Mouse (Mus musculus): Measurements from ENCODE around the gene Tmem44.

The Tmem44 gene

DNA sequence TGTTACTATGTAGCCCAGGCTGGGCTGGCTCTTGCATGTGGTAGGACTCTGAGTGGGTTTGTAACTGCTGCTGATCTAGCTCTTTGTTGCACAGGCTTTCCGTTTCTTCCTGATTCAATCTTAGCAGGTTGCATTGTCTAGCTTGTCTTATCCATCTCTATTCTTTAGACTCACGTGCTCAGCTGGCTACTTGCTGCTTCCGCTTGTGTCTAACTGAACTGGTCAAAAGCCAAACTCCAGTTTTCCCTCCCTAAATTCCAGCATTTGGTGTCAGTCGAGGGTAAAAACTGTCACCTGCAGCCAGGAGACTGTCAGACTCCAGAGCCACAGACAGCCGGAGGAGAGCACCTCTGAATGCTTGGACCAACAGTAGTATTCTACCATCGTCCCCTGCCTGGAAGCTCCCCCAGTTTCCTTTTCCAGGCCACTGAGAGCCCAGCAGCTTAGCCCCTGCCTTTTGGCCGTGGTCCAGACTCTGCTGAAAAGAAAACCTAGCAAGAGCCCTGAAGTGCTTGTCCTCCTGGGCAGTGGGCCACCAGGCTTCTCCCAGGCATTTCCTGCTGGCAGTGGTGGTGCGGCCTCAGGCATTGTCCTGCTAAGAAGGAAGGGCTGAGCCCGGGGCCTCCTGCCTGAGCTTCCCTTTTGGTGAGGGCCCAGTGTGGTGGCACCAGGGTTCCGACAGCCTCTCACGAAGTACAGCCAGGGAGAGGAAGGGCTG lies 2.1 kb upstream of the Tmem44 start:
- DNase-seq (ENCODE audit: low read depth, low spot score), result no peak

DNA sequence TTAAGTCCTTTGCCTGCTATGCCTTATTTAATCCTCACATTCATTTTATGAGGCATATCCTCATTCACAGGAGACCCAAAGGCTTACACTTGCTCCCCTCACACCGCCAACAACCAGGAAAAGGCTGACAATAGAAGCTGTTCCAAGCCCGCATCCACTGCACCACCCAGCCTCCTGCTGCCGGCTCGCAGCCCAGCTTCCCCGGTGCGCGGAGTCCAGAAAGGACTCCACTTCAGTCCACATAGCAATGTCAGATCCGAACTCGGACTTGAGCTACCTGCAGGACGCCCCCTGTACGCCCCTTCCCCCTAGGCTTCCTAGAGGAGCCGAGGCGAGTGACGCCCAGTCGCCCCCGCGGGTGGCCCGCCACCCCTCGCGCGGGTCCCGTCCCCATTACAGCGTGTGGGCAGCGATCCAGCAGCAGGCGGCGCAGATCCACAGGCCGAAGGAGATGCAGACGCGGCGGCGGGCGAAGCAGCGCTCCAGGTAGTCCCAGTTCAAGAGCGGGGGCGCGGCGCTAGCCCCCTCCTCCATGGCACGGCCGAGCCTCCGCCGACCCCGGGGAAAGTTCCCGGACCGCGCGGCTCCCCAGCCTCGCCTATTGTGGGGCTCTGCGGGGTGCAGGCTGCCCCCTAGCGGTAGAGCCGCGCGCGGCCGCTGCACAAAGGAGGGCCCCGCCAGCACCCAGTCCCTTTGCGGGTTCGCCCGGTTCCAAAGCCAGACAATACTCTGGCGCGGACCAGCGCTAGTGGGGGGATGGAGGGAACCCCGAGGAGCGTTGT lies 485 bp downstream of the Tmem44 start:
- peak; percentile 66 for DNase-seq (ENCODE audit: low read depth, low spot score)

DNA sequence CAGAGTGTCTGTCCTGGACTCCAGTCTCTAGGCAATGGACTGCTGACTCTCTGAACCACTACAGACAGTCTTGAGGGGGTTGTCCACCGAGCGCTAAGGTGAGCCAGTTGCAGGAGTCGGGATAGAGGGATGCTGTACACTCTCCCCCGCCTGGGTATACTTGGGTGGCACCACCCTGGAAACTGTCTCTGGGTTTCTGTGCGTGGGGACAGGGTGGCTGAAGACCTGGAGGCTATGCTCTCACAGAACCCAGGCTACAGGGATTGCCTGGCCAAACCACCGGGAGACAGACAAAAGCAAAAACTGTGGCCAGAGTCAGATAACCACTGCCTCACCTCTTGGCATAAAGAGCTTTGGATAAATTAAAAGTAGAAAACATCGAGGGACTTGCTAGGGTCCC lies 1.1 kb downstream of the Tmem44 start:
- DNase-seq (ENCODE audit: low read depth, low spot score), result no peak

DNA sequence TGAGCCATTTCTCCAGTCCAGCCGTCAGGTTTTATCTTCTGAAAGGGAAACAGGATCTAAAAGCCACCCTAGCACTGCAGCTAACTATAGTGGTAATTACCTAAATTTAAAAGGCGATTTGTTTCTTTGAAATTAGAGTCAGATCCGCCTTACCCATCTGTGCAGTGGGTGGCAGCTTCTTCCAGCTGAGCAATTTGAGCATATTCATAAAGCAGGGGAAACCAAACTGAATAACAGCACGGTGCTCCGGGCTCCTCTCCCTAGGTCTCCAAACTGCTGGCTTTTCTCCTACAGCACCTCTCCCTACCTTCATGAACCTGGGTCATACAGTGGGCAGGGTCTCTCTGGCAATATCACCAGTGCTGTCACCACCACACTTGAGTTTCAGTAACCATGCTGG lies 2.4 kb downstream of the Tmem44 start:
- no peak for DNase-seq (ENCODE audit: low read depth, low spot score)

DNA sequence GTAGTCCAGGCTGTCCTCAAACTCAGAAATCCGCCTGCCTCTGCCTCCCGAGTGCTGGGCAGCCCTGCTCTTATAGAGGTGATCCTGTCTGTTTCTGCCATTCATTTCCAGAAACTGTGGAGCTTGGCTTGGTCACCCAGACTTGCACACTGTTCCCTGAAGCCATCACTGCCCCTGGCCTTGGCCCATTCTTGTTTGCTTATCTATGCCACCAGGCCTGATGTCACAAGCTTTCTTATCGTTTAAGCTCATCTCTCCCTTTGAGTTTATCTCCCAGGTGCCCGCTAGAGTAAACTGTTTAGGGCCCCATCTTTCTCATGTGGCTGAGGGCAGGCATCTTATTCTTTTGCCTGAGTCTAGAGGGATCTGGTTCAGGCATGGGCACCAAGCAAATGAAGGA lies 5.9 kb downstream of the Tmem44 start:
- no peak for DNase-seq (ENCODE audit: low read depth, low spot score)

DNA sequence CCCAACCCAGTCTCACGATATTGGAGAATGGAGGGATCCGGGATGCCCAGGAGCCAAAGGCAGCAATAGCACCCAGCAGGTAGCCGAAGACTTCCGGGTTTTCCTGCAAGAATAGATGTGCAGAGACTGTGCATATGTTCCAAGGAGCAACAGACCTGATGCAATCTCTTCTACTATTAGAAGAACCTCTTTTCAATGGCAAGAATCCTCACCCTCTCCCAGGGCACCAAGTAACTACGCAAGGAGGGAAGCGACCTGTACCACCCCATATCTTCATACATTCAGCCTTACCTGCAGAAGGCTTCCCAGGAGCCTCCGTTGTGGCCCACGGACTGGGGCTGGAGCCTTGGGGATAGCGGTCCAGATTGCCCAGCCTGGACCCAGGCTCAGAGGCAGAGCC lies 7.3 kb downstream of the Tmem44 start:
- no peak for DNase-seq (ENCODE audit: low read depth, low spot score)

DNA sequence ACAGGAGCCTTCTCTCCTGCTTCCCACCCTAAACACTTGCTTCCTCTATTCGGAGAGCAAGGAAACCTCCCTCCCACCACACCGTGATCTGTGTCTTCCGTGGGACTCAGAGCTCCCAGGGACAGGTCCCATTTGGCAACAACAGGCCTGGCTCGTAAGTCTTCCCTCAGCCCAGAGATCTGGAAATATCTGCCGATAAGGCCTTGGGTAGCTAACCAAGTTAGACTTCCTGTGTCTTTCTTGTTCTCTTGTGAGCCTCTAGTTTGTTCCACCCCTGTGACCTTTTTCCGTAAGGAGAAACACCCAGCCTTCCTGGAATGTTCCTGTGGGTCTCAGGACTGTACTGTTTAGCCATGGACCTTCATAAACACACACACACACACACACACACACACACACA lies 7.8 kb downstream of the Tmem44 start:
- DNase-seq (ENCODE audit: low read depth, low spot score), result no peak

DNA sequence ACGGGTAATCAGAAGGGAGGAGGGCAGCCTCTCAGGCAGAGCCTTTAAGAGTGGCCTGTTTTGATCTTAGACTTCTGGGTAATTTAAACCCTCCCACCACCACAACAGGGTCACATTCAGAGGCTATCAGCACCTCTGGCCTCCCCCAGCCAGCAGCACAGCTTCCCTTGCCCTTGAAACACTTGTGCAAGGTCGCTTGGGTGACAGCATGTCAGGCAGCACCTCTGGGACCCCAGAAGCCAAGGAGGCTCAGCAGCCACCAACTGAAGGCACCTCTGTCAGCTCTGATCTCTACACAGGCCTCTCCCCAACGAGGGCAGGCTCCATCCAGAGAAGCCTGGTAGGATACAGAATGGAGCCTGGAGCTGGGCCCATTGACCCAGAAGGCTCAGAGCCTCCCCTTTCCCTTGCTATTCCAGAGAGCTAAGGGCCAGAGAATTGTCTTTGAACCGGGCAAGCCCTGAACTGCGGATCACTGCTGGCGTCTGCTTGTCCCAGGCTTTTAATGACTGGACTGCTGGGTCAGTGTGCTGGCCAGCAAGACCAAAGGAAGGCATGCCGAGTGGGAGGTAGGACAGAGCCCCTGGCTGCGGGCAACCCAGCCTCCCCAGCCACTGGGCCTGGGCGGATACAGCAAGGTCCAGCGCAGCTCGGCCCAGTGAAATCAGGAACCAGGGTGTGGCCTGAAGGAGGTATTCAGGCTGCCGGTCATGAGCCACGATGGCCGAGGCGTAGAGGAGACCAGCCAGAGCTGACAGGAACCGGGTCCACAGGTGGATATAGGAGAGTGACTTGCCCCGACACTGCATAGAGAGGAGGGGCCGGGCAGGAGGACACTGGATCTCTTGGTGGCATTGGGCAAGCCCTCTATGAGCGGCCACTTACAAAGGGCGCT lies 10.3 kb downstream of the Tmem44 start:
- no peak for DNase-seq (ENCODE audit: low read depth, low spot score)

DNA sequence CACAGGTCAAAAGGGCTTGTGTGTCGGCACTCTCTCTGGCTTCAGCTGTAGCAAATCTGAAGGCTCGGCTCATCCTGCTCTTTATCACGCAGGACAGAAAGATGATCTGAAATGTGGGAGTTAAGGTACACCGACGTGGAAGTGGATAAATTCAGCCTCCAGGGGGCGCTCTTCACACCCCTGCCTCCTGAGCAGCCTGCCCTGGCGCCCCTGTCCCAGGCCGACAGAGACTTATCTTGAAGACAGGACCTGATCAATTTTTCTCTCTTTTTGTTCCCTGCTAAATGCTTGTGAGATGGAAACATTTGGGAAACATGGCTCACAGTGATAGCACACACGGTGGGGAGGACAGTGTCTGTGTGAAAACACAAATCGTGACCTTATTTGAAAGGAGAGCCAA lies 11.2 kb downstream of the Tmem44 start:
- no peak for DNase-seq (ENCODE audit: low read depth, low spot score)

DNA sequence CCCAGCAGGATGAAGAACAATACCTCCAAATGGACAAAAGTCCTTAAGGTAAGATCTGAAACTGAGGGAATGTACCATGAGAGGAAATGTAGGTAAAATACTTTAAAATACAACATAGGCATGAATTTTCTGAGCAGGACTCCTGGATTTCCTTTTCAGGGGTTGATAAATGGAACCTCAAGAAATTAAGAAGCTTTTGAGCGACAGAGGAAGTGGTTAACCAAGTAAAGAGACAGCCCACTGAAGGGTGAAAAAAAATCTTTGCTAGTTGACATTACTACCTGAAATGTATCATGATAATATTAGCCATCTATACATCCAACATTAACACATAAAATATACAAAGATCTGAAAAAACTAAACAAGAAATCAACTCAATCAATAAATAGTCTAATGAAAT lies 15.6 kb downstream of the Tmem44 start:
- no peak for DNase-seq (ENCODE audit: low read depth, low spot score)

DNA sequence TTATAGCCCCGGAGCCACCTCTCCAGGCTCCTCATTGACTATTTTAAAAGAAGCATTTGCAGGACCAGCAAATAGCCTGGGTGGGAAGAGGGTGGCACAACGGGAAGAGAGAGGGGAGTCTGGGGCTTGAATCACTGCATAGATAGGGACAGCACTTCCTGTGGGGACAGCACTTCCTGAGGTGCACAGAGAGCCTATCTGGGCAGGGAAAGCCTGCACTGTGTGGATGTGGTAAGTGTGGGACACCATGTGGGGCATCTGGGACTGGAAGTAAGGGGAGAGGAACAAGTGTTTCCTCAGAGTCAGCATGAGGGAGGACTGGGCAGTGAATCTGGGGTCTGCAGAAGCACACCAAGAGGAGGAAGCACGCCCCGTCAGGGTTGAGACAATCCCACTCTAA lies 17.1 kb downstream of the Tmem44 start:
- DNase-seq (ENCODE audit: low read depth, low spot score), result no peak

DNA sequence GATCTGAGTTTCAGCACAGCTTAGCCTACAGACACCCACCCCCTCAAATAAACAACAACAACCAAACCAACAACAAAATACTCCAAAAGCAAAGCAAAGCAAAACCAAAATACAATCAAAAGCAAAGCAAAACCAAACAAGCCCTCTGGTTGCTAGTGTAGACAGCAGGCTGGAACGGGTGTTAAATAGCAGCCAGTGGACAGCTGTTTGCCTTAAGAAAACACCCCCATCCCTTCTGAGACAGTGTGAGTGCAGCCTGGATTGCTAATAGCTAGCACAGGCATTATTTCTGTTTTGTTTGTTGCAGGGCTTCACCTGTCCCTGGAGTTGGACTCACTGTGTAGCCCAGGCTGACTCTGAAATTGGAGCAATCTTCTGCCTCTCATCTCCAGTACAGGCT lies 17.7 kb downstream of the Tmem44 start:
- no peak for DNase-seq (ENCODE audit: low read depth, low spot score)

DNA sequence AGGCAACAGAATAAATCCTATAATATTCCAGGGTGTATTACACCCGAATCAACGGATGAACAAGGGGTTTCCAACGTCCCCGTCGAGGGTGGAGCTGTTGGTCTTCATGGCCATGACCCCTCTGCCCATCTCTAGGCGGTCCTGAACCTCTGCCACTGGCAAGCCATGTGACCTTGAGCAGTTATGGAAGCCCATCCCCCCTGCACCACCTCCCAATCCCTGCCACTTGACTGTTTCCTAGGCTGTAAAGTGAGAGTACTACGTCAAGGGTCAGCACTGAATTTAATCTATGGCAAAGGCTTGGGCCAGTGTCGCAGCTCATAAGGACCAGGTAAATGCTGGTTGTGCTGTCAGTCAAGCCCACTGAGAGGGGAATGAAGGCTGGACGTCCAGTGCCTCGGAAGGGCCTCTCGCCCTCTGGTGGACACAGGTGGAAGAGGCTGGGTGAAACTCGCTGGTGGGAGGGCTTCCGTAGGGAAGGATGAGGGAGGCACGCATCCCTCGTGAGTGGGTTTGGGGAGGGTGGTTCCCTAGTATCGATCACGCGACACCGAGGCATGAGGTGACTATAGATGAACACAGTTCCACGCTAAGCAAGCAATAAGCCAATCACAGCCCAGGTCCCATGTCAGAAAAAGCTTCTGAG lies 18.8 kb downstream of the Tmem44 start:
- DNase-seq (ENCODE audit: low read depth, low spot score), result no peak

DNA sequence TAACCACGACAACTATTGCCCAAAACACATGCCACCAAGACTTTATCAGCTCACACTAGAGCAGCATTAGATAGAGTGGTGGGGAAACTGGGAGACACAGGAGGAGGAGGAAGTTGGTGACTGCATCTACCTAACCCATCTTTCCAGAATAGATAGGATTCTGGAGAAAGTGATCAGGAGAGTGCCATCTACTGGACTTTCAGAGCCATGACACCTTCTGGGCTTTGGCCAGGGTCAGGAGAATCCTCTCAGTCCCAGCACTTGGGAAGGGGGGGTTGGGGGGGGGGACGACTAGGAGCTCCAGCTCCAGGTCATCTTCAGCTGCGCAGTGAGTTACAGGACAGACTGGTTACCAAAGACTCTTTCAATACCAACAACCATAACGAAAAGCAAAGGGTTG lies 19.8 kb downstream of the Tmem44 start:
- DNase-seq (ENCODE audit: low read depth, low spot score), result no peak

DNA sequence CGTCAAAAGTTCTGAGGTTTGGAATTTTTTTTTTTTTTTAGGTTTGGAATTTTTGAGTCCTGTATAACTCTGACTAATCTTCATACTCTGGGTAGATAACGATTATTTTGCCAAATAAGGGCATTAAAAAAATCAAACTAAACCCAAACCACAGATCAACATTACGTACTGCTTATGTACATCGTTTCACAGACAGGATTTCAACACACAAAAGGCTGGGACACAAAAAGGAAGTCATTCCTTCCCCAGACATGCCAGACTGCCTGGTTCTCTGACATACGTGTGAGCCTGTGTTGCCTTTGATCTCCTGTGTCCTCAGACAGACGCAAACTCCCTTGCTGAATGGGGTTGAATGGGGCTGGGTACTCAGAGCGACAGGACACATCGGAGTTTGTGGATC lies 22.3 kb downstream of the Tmem44 start:
- DNase-seq (ENCODE audit: low read depth, low spot score), result no peak

DNA sequence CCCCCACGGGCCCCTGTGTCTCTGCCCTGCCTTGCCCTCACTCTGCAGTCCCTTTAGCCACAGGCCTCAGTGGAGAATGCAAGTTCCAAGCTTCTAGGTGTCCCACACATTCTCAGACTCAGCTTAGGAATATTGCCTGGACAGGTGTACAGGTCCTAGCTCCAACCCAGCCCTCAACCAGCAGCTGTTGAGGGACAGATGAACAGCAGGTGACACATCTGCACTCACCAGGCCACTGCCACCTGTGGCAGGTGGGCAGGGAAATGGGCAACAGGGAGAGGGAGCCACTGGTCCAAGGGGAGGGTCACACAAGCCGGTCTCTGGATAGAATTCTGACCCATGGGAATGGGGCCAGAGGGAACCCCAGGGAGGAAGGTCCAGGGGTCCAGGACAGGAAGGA lies 22.8 kb downstream of the Tmem44 start:
- DNase-seq (ENCODE audit: low read depth, low spot score), result no peak

DNA sequence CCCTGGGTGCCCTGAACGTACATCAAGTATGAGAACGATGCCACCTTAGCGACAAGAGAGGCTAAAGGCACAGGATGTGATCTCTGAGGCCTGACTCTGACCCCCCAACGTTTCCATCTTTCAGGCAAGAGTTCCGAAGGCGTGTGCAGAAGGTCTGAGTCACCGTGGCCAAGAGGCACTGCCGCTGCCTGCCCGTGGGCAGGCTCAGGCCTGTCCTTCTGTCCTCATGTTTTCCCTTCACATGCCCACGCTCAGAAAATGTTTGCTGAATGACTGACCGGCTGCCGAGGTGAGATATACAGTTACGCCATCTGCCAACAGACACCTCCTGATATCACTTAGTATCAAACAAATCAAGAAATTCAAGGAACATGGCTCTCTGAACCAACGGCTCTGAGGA lies 24.9 kb downstream of the Tmem44 start:
- DNase-seq (ENCODE audit: low read depth, low spot score), result no peak

DNA sequence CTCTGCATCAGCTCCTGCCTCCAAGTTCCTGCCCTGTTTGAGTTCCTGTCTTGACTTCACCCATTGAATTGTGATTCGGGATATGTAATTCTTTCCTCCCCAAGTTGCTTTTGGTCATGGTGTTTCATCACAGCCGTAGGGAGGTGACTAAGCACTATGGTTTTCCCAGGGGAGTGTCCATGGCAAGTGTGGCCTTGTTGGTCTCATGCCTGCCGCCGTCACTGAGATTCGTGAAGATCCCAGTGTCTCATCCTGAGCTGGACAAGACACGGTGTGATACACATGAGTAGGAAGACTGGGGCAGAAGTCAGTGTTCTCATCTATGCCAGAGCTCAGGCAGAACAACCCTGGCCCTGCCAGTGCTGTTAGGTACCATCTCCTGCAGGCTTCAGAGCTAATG lies 26.2 kb downstream of the Tmem44 start:
- DNase-seq (ENCODE audit: low read depth, low spot score), result no peak

DNA sequence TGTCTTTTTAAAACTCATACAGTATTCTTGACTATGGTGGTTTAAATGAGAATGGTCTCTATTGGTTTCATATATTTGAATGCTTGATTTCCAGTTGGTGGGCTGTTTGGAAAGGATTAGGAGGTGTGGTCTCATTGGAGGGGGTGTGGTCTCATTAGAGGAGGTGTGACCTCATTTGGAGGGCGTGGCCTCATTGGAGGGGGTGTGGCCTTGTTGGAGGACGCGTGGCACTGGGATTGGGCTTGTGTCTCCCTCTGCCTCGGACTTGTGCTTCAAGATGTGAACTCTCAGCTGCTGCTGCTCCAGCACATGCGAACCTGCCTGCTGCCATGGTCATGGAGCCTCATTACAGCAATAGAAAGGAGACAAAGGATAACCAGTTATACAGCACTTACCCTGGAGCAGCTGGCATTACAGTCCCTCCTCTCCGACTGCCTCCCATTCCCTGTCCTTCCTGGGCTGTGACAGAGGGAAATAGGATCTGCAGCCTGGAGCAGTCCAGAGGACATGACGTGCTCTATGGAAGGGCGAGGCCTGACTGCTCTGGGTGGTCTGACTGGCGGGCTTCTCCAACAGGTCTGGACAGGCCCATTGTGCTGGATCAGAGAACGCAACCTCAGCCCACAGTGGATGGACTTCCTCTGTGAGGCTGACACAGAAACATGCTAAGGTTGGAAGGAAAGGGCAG lies 28.2 kb downstream of the Tmem44 start:
- no peak for DNase-seq (ENCODE audit: low read depth, low spot score)

DNA sequence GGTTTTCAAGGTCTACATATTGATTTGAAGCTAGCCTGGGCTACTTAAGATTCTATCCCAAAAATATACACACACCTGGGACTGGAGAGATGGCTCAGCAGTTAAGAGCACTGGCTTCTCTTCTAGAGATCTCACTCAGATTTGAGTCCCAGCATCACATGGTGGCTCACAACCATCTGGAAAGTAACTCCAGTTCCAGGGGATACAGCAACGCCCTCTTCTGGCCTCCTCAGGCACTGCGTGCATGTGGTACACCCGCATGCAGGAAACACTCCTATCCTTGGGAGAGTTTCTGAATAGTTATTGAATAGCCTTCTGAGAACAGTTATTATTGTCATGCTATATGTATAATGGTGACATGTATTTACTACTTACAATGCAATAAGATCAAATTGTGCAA lies 29.5 kb downstream of the Tmem44 start:
- no peak for DNase-seq (ENCODE audit: low read depth, low spot score)

DNA sequence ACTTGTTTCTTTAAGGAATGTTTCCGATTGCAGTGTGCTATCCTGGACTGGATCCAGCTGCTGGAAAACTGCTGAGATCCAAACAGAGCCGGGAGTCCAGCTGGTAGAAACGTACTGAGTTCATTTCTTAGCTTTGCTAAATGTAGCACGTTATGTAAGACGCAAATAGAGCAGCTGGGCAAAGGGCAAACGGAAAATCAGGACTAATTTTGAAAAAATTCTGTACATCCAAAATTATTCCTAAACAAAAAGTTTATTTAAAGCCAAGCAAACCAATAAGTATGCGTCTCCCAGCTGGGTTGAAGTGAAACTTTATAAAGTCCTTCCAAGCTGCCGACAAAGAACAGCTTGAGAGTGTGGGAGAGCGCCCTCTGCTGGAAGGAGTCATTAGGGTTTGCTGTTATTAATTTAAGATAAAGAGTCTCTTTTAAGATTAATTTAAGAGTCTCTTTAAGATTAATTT lies 30.2 kb downstream of the Tmem44 start:
- DNase-seq (ENCODE audit: low read depth, low spot score), result no peak
